In genomic region chr7:94281529-94281928, GRCm38 (mm10) we compare ENCODE assay signal across 18 mouse cellular contexts.
"Had no signal": no experiment of that assay in that cellular context is flagged by ENCODE, and none has a peak within 500 bp of the region (broad histone marks: within the 10 kb centered on the region; RNA-seq: fewer than 3 reads in every experiment).

No protein-coding gene starts in this region.

- H3K9ac ChIP-seq: limb, embryonic 15.5 days; liver, embryonic 12.5 days; lung, embryonic 15.5 days; neural tube, embryonic 13.5 days had no signal

- H3K4me2 ChIP-seq: limb, embryonic 15.5 days; liver, embryonic 12.5 days; lung, embryonic 15.5 days; neural tube, embryonic 13.5 days had no signal

- H3K27ac ChIP-seq: kidney, postnatal 0 days; limb, embryonic 15.5 days; liver, embryonic 12.5 days; lung, embryonic 15.5 days; macrophage; neural tube, embryonic 13.5 days; stomach, postnatal 0 days had no signal

- H3K27me3 ChIP-seq: limb, embryonic 15.5 days; liver, embryonic 12.5 days; lung, embryonic 15.5 days; megakaryocyte, embryonic 14.5 days; neural tube, embryonic 13.5 days had no signal

- H3K36me3 ChIP-seq: limb, embryonic 15.5 days; liver, embryonic 12.5 days; lung, embryonic 15.5 days; neural tube, embryonic 13.5 days had no signal

- H3K4me1 ChIP-seq: limb, embryonic 15.5 days; liver, embryonic 12.5 days; lung, embryonic 15.5 days; megakaryocyte, embryonic 14.5 days had no signal

- ATAC-seq: liver, embryonic 12.5 days had no signal

- H3K9me3 ChIP-seq: limb, embryonic 15.5 days; liver, embryonic 12.5 days; lung, embryonic 15.5 days; megakaryocyte, embryonic 14.5 days; neural tube, embryonic 13.5 days had no signal

- DNase-seq: kidney, adult 11 months; kidney, adult 9 months; kidney, postnatal 36 days; layer of hippocampus, adult 9-11 months; layer of hippocampus, postnatal 36 days; lung, postnatal 14 days; right cerebral cortex, adult 18-20 months; right cerebral cortex, postnatal 25 days; thymus, postnatal 14 days had no signal

- H3K4me3 ChIP-seq: limb, embryonic 15.5 days; liver, embryonic 12.5 days; lung, embryonic 15.5 days; megakaryocyte, embryonic 14.5 days; myocyte; neural tube, embryonic 13.5 days had no signal
